Mouse (Mus musculus): ENCODE measurements around the gene Pacs1. TPM values are rescaled to one million over a fixed set of nuclear protein-coding genes. Genes with fewer than 3 reads are reported as not detected.
A peak's percentile ranks its signal among the peaks of the same experiment; 100 is the strongest.

Gene Pacs1
- total RNA-seq (2015) (14.8 and 16.2 TPM in 2 replicates), total RNA-seq (2017) (5.1 and 7.1 TPM in 2 replicates)

DNA sequence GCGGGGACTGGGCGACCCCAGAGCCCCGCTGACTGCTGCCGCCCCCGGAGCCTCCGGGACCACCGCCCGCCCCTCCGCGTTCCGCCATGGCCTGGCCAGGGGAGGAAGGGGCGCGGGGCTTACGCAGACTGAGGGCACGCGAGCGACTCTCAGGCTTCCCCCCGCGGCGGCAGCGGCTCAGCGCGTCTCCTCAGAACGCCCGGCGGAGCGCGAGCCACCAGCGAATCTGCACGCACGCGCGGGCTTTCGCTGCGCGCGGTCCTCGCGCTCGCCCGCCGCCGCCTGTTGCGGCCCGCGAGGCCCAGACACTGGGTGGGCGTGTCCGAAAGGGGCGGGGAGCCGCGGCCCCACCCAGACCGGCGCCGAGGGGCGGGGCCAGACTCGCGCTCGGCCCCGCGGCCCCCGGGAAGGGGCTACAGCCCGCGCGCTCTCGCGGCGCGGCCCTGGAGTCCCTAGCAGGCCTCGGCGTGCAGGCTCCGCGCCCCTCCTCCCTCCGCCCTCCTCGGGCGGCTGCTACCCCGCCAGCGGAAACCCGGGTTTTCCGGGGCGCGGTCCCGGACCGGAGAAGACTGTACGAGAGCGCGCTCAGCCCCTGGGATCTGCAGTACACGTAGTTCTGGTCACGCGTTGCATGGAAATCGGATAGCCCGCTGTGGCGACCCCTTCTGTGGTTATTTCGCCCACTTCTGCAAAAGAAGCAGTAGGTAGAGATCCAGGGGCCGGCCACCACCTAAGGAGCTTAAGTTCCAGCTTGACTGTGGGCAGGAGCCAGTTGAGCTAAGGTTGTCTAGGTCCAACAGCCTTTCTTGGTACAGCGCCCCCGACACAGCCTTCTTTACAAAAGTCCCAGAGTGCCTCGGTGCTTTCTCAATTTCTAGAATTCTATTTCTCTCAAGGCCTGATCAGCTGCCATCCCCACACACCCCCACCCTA, at the start of gene Pacs1:
Pacs1 (minus strand) TSS at position 319 of the 933 bp plus-strand sequence.
- ATAC-seq (replicated peaks; ENCODE audit: poor library complexity), result peak; percentile 66

DNA sequence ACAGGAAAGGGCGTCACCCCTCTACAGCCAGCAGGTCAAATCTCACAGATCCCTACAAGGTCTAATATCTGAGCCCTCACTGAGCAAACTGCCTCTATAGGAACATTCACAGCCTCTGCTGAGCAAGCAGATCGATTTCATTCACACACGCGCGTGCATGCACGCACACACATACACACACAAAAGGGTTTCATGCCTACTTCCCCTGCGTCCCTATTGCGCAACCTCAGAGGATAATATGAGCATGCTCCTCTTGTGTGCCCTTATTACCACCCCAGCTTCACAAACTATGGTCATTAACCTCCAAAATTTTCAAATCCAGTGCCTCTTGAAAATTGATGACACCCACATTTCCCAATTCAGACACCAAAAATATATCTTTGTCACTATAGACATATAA, 40.3 kb upstream of the Pacs1 start:
- no peak for ATAC-seq (replicated peaks; ENCODE audit: poor library complexity)

DNA sequence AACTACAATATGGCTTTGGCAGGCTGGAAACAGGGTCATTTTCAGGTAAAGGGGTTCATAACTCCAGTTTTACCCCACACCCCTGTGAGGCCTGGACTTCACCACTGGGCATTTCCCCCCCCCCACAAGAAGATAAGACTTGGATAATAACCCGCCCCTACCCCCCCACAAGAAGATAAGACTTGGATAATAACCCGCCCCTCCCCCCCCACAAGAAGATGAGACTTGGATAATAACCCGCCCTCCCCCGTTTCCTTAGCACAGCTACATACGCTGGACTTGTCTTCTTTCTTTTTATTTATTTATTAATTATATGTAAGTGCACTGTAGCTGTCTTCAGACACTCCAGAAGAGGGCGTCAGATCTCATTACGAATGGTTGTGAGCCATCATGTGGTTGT, 36.1 kb upstream of the Pacs1 start:
- ATAC-seq (replicated peaks; ENCODE audit: poor library complexity), result no peak

GRCm38 (mm10) chr19:5306968-5307734, 34.2 kb upstream of the Pacs1 start:
- ATAC-seq (replicated peaks; ENCODE audit: poor library complexity), result no peak

- ATAC-seq (replicated peaks; ENCODE audit: poor library complexity), result peak; percentile 49; the same call in 1 of the 2 replicates
Measured at GRCm38 (mm10) chr19:5306279-5306678, 33.4 kb upstream of the Pacs1 start.

DNA sequence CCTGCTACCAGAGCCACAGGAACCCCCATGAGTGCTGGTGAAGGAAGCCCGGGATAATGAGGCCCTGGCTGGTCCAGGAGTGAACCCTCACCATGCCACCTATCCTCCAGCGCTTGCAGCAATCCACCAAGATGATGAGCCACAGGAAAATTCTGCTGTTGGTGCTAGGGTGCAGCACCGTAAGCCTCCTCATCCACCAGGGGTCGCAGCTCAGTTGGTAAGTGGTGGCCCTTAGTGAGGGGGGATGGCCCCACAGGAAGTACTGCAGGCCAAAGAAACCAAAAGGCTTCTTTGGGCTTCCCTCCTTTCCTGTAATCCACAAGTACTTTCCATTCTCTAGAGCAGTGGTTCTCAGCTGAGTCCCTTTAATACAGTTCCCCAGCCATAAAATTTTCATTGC, 29.5 kb upstream of the Pacs1 start:
- peak; percentile 98 for ATAC-seq (replicated peaks; ENCODE audit: poor library complexity)

GRCm38 (mm10) chr19:5300588-5300987, 27.7 kb upstream of the Pacs1 start:
- no peak for ATAC-seq (replicated peaks; ENCODE audit: poor library complexity)

DNA sequence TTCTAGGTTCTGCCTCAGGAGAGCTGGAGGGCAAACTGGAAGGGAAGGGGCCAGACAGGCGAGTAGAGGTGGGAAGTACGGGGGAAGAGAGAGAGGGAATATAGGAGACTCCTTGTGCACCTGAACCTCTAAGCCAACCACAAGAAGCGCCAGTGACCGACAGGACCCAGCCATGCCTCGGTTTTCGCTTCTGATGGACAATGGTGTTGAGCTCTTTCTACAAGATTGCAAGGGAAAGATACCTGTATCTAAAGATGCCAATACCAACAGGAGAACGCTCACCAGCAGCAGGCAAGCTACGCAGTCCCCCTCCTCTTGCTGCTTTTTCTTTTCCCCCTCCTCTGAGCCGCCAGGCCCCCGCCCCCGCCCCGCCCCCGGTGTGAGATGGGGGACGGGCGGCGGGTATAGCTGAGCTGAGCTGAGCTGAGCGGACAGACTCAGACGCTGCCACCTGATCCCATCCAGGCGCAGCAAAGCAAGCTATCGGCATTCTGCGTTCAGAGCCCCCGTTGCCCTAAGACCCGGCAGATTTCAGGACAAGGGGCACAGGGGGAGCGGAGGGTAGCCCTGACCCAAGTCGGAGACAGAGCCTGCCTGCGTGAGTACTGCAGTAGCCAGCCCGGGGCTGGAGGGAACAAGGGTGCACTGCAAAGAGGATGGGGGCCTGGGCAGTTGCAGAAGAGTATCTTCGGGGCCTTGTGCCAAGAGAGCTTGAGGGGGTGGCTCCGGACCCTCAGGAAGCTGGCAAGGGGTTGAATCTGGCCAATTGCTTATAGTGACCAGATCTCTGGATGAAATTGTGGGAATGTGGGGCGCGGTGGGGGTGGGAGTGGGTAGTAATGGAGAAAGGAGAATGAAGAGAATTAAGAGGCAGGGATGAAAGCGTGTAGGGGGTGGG, 25.2 kb upstream of the Pacs1 start, which contains the start of gene Gal3st3:
Gal3st3 (plus strand) TSS at position 429 of the 898 bp plus-strand sequence.
- no peak for ATAC-seq (replicated peaks; ENCODE audit: poor library complexity)

DNA sequence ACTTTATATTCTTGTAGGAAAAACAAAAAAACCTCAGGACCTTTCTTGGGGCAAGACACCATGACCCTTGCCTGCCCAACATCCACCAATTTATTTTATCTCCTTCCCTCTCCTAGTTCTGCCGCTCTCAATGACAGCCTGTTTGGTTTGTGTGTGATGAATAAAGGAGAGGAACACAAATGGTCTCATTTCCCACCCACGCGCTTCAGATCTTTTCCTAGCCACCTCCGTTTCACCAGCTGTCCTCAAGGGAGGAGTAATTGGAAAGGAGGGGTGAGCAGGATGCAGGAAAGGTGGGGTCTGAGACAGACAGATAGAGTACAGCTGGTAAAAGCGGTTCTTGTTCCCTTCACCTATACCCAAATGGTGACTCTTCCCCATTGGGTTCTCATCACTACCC, 23.7 kb upstream of the Pacs1 start:
- ATAC-seq (replicated peaks; ENCODE audit: poor library complexity), result no peak

DNA sequence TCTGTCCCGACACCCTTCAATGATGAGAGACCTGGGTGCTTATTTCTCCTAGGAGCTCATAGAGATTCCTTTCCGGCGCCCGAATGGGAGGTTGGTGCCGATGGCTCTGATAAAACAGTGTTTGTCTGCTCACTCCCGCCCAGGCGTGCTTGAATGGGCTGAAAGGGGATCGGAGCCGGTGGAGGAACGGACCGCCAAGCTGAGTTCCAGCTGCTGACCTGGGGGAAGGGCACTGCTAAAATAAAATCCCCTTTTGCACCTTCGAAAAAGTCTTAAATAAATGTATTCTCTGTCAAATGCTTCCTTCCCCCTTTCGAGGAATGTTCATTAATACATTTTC, 22.8 kb upstream of the Pacs1 start:
- ATAC-seq (replicated peaks; ENCODE audit: poor library complexity), result peak; percentile 38

GRCm38 (mm10) chr19:5294972-5295735, 22.2 kb upstream of the Pacs1 start, which contains the start of gene Sf3b2:
TSS of gene Sf3b2 (minus strand) at chr19:5295455.
- peak; percentile 97 for ATAC-seq (replicated peaks; ENCODE audit: poor library complexity)

- ATAC-seq (replicated peaks; ENCODE audit: poor library complexity), result no peak
Measured at GRCm38 (mm10) chr19:5278381-5278780, 5.5 kb upstream of the Pacs1 start.

GRCm38 (mm10) chr19:5277140-5277539, 4.2 kb upstream of the Pacs1 start:
- ATAC-seq (replicated peaks; ENCODE audit: poor library complexity), result no peak

GRCm38 (mm10) chr19:5276531-5276930, 3.6 kb upstream of the Pacs1 start:
- ATAC-seq (replicated peaks; ENCODE audit: poor library complexity), result no peak

- ATAC-seq (replicated peaks; ENCODE audit: poor library complexity), result no peak
Measured at GRCm38 (mm10) chr19:5275736-5276135, 2.8 kb upstream of the Pacs1 start.

GRCm38 (mm10) chr19:5274641-5275040, 1.7 kb upstream of the Pacs1 start:
- ATAC-seq (replicated peaks; ENCODE audit: poor library complexity), result no peak

DNA sequence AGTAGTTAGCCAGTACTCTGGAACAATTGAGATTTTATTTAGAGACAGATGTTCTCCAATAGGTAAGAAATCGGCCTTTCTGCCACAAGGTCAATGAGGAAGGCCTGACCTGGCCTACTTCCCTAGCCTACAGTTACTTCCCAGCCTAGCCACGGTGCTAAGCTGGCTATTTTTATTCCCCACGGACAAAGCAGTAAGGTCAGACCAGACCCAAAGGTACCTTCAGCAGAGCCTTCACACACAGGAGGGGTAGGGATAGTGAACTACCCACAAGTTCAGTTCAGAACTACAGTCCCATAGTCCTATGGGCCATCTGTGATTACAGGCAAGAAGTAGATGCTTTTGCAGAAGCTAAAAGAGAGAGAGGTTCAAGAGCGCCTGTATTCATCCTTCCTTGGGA, 997 bp upstream of the Pacs1 start:
- no peak for ATAC-seq (replicated peaks; ENCODE audit: poor library complexity)

DNA sequence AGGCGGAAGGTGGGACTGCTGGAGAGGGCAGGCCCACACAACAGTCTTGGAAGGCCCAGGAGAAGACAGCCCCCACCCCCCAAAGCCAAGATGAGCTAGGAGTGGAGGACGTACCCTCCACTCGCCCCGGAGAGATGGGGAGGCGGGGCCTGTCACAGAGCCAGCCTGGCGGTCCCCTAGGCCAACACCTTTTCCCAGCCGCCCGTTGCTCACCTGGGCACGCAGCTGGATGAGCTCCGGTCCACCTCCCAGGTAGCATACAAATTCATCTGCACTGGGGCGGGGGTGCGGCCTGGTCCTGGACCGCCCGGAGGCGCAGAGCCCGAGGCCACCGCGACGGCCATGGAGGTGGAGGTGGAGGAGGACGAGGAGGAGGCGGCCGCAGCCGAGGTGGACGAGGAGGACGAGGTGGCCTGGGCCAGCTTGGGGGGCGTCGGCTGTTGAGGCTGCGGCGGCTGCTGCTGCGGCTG, 558 bp downstream of the Pacs1 start:
- ATAC-seq (replicated peaks; ENCODE audit: poor library complexity), result no peak

- no peak for ATAC-seq (replicated peaks; ENCODE audit: poor library complexity)
Measured at GRCm38 (mm10) chr19:5271430-5271829, 1.5 kb downstream of the Pacs1 start.

DNA sequence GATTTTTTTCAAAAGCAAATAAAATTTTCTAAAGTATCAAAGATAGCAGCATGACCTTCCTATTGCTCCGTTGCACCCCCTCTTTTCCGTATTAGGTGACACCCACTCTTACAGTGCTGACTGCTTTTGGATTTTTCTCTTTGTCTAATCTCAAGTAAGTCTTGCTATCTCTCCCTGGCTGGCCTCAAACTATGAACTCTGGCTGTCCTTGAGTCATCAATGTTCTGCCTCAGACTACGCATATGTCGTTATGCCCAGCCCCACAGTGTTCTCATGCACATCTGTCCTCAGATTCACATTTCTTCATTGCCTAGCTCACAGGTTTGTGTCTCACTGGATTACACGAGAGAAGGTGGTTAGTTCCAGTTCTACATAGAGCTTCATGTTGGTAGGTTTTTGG, 3.5 kb downstream of the Pacs1 start:
- no peak for ATAC-seq (replicated peaks; ENCODE audit: poor library complexity)

Data from megakaryocyte progenitor cell, adult 5-6 weeks (primary cell).